Mouse (Mus musculus): Measurements from ENCODE around the gene Gm10408. TPM values are rescaled to one million over a fixed set of nuclear protein-coding genes. Genes with fewer than 3 reads are reported as not detected.

Gene Gm10408
- polyA plus RNA-seq (2021; fragmentation: Nextera tagmentation) = 0.18 TPM in 1 of 2 replicates, not detected in the other
- long read RNA-seq, experiment 1 = 0 reads
- long read RNA-seq, experiment 2 = 0 reads

DNA sequence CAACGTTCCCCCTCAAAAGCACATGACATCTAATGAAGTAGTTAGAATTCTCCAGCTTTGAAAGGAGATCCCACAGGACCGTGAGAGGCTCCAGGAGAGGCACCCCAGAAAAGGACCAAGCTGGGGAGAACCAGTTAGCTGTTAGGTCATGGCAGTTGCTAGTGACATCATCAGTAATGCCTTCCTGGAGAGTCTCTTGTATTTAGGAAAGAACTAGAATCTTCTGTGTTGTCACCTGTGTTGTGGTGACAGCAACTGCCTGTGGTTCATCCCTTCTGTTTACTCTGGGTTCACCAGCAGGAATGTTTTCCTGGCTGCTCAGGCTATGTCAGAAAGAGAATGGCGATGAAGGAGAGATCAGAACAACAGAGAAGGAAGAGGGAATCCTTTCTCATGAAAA, at the start of gene Gm10408:
Gene Gm10408, plus strand, starts transcription at position 301 of the 400 bp plus-strand sequence.

DNA sequence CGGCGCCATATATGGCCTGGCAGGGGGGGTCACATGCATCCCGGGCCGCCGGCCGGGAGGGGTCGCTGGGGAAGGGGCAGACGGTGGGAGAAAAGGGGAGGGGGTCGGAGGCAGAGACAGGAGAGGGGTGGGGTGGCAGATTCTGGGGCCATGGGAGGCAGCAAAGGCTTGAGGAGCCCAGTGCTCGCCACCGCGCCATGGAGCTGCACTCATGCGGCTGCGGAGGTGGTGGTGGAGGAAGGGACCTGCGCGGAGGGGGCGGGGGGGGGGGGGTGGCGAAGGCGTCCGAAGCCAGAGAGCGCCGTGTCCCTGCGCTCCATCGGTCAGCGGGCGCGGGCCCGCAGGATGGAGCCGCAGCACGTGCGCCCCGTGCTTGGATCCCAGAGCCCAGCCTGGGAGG, 36.9 kb upstream of the Gm10408 start, which contains the start of gene Gm10409:
Gene Gm10409, plus strand, starts transcription at position 301 of the 400 bp plus-strand sequence.

DNA sequence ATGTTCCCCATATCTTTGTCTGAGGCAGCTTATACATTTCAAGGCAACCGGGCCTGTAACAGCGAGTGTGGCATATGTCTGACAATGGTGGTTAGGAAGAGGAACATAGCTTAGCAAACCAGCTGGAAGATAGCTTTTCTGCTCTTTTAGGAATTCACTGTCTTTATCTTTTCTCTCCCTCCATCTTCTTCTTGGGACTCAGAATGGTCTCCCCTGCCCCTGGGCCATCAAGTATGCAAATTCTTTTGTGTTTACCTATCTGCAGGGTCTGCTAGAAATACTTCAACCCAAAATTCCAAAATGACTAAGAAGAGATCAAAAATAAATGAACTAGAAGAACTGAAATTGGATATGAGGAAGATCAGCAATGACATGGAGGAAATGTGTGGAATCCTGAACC, 21.4 kb upstream of the Gm10408 start, which contains the start of gene Gm3005:
Gene Gm3005, plus strand, starts transcription at position 301 of the 400 bp plus-strand sequence.

Other genes with a start within 250 kb of the Gm10408 start
- gene D830030K20Rik, start 240.9 kb upstream of the Gm10408 start, polyA plus RNA-seq (2021; fragmentation: Nextera tagmentation) = 6.2 and 9.1 TPM in 2 replicates
- 0.25 and 0.31 TPM in 2 replicates for gene Gm2956, start 116.8 kb upstream of the Gm10408 start, polyA plus RNA-seq (2021; fragmentation: Nextera tagmentation)
- not detected in 2 replicates for gene Gm10413, start 54.3 kb upstream of the Gm10408 start, polyA plus RNA-seq (2021; fragmentation: Nextera tagmentation)
- gene Gm10409, start 36.8 kb upstream of the Gm10408 start, polyA plus RNA-seq (2021; fragmentation: Nextera tagmentation) = 1.3 and 2.3 TPM in 2 replicates
- 0.11 and 0.82 TPM in 2 replicates for gene Gm3005, start 21.3 kb upstream of the Gm10408 start, polyA plus RNA-seq (2021; fragmentation: Nextera tagmentation)
- not detected in 2 replicates for gene Gm3012, start 185.1 kb downstream of the Gm10408 start, polyA plus RNA-seq (2021; fragmentation: Nextera tagmentation)
- gene Gm3020, start 202.7 kb downstream of the Gm10408 start, polyA plus RNA-seq (2021; fragmentation: Nextera tagmentation) = 1.3 and 2.3 TPM in 2 replicates
- not detected in 2 replicates for gene Gm3043, start 239.4 kb downstream of the Gm10408 start, polyA plus RNA-seq (2021; fragmentation: Nextera tagmentation)

All from left cerebral cortex, adult 6 months (tissue).